Mouse (Mus musculus) mammary gland, adult 2 months (tissue): ENCODE results near the gene Fam76b. TPM values are rescaled to one million over a fixed set of nuclear protein-coding genes. Genes with fewer than 3 reads are reported as not detected.

Source experiments
- polyA plus RNA-seq: library from polyadenylated mRNA; depleted of rRNA; stranded (reverse); fragments of >200 nt; gene quantifications from 2 replicates; pipeline ENCODE4 v1.2.3, GENCODE M21; 2012; ENCODE audit warnings: low replicate concordance; rRNA removed

Fam76b gene
- polyA plus RNA-seq: 6.5 and 8.5 TPM in 2 replicates

DNA sequence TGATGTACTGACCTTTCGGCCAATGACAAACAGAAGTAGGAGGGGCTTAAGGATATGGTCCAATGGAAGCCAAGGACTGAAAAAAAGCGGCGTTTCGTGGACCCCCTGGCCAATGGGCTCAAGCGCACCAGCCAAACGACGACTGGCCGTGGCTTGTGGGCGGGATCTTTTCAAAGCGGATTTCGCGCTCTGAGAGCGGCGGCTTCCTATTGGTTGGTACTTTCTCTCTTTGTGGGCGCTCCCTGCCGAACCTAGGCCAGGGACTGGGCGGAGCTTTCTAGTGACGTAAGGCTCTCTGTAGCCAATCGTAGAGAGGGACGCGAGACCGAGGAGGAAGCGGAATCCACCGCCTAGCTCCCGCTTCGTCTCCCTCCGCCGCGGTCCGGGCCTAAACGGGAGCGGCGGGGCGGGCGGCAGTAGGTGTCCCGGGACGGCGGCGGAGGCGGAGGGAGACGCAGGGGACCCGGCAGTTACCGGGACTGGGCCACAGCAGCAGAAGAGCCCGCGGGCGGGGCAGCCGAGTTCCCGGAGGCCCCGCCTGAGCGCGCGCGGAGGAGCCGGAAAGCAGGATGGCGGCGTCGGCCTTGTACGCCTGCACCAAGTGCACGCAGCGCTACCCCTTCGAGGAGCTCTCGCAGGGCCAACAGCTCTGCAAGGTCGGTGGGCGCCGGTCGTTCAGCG, at the start of gene Fam76b:
Gene Fam76b, plus strand, starts transcription at position 311 of the 681 bp plus-strand sequence.

DNA sequence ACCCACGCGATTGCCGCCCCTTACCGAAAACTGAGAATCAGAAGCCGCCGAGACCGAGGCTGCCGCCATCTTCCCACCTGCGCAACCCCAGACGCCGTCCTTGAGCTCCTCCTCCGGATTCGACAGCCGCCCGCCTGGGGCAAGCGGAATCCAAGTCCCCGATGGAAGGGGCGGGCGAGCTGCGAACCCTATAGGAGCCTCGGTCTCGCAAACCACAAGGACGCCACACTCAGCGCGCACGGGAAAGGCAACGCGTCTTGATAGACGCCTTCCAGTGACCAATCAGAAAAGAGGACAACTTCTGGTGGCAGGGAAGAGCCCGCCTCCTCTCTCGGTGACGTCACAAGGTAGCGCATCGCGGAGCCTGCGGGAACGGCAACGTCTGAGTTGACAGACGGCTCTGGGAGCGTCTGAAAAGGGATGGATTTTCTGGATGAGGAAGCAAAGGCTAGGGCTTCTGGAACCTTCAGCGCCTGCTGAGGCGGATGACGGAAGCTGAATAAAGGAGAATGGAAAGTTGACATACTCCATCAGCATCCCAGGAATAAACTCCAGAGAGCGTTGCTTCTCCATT, 597 bp upstream of the Fam76b start, which contains the start of gene Cep57:
Gene Cep57, minus strand, starts transcription at position 276 of the 574 bp plus-strand sequence.

Other genes with a start within 250 kb of the Fam76b start
- 20.8 and 34.1 TPM in 2 replicates for gene Mtmr2, start 79.3 kb upstream of the Fam76b start, polyA plus RNA-seq
- 6.9 and 9.5 TPM in 2 replicates for gene Cep57, start 609 bp upstream of the Fam76b start, polyA plus RNA-seq